Mouse (Mus musculus) E14TG2a.4 (cell line): ENCODE measurements at regions not wholly inside any gene's neighbourhood (a gene's known extent, or its start where the extent isn't known, plus 50 kb on each side); places are given as distances from the start of the nearest gene placed in this dataset.

ENCODE experiments used
- CTCF ChIP-seq: conservative IDR thresholded peaks from 2 replicates; pipeline ENCODE4 v1.5.1; 2014; ENCODE audit warnings: low read length
- NANOG ChIP-seq: IDR thresholded peaks from 2 replicates; pipeline ENCODE4 v1.6.1; 2014; ENCODE audit warnings: borderline replicate concordance, low read length, mixed read lengths
- POU5F1 ChIP-seq: IDR thresholded peaks from 2 replicates; pipeline ENCODE4 v1.6.1; 2014; ENCODE audit warnings: low read length, borderline replicate concordance

DNA sequence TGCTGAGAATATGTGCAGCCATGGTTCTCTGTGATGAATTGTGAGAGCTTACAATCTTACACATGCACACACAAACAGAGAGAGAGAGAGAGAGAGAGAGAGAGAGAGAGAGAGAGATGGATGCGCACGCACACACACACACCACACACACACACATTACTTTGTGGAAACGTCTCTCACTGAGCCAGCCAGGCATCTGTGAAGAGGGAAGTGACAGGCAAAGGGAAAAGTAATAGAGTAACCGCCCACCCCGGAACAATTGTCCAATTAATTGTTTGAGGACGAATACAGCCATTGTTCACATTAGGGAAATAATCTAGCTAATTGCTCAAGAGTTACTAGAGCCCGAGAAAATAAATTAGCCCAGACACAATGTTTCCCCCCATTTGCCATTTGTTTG lies 140.7 kb upstream of the Noct start:
- no peak for TF ChIP-seq CTCF
- no peak for TF ChIP-seq NANOG
- TF ChIP-seq POU5F1, result no peak
